Mouse (Mus musculus) embryo, embryonic 11.5 days (tissue): ENCODE results near the gene Gm20683.
A peak's percentile ranks its signal among the peaks of the same experiment; 100 is the strongest.
"Not testable (repeated sequence)": the region's sequence is repeated elsewhere in the genome, so short reads cannot be mapped to it uniquely, and the experiment has no call there.

ENCODE experiments used
- DNase-seq: peaks from one replicate; pipeline ENCODE4 v3.0.0-alpha.2; 2012; ENCODE audit warnings: low read depth, low spot score

The Gm20683 gene

GRCm38 (mm10) chr17:25828223-25828594, 13.4 kb downstream of the Gm20683 start:
- DNase-seq: no peak

- DNase-seq: no peak
Observed at GRCm38 (mm10) chr17:25827546-25828222, 13.9 kb downstream of the Gm20683 start.

GRCm38 (mm10) chr17:25827011-25827410, 14.6 kb downstream of the Gm20683 start:
- DNase-seq: no peak

- DNase-seq: no peak
Observed at GRCm38 (mm10) chr17:25825984-25826570, 15.5 kb downstream of the Gm20683 start.

GRCm38 (mm10) chr17:25825311-25825710, 16.3 kb downstream of the Gm20683 start:
- DNase-seq: no peak

GRCm38 (mm10) chr17:25824362-25825142, 17.0 kb downstream of the Gm20683 start:
- no peak for DNase-seq

GRCm38 (mm10) chr17:25823452-25823851, 18.1 kb downstream of the Gm20683 start, which contains the start of gene Wdr24:
Wdr24 (plus strand) TSS chr17:25823627.
- DNase-seq: peak; percentile 75

- DNase-seq: no peak
Observed at GRCm38 (mm10) chr17:25818851-25819780, 22.4 kb downstream of the Gm20683 start.

- no peak for DNase-seq
Observed at GRCm38 (mm10) chr17:25817662-25818061, 23.9 kb downstream of the Gm20683 start.

GRCm38 (mm10) chr17:25813471-25813870, 28.1 kb downstream of the Gm20683 start:
- DNase-seq: no peak

GRCm38 (mm10) chr17:25810890-25811289, 30.7 kb downstream of the Gm20683 start:
- no peak for DNase-seq

- no peak for DNase-seq
Observed at GRCm38 (mm10) chr17:25809606-25810340, 31.8 kb downstream of the Gm20683 start.

GRCm38 (mm10) chr17:25808789-25809605, 32.6 kb downstream of the Gm20683 start, which contains the start of gene Fbxl16:
Fbxl16 (plus strand) TSS chr17:25809085.
- no peak for DNase-seq

GRCm38 (mm10) chr17:25808028-25808427, 33.5 kb downstream of the Gm20683 start:
- DNase-seq: no peak

GRCm38 (mm10) chr17:25807452-25807851, 34.1 kb downstream of the Gm20683 start:
- DNase-seq: not testable (repeated sequence)

GRCm38 (mm10) chr17:25806507-25806906, 35.1 kb downstream of the Gm20683 start:
- no peak for DNase-seq

GRCm38 (mm10) chr17:25802825-25803517, 38.6 kb downstream of the Gm20683 start:
- DNase-seq: peak; percentile 59

- DNase-seq: peak; percentile 56
Observed at GRCm38 (mm10) chr17:25801029-25801428, 40.5 kb downstream of the Gm20683 start.

- peak; percentile 83 for DNase-seq
Observed at GRCm38 (mm10) chr17:25796951-25797369, 44.6 kb downstream of the Gm20683 start, which contains the start of gene Metrn. Metrn (minus strand) TSS chr17:25797136.
